Mouse (Mus musculus) thymus, adult 2 months (tissue): ENCODE results near the gene Nectin4. TPM values are rescaled to one million over a fixed set of nuclear protein-coding genes. Genes with fewer than 3 reads are reported as not detected.

Source experiments
- DNase-seq: peaks from one replicate; pipeline ENCODE4 v3.0.0; 2021
- H3K27ac ChIP-seq: fragments of 200-500 bp; 2 replicates; pipeline ENCODE4 v1.5.1; 2012; ENCODE audit warnings: low read length, control low read depth; ENCODE audit not compliant: control insufficient read depth, insufficient read depth
- H3K27me3 ChIP-seq: fragments of 200-500 bp; 2 replicates; pipeline ENCODE4 v1.6.1; 2012; ENCODE audit warnings: mild to moderate bottlenecking, low read length, moderate library complexity, mixed read lengths; ENCODE audit not compliant: control insufficient read depth, insufficient read depth
- H3K36me3 ChIP-seq: fragments of 200-500 bp; 2 replicates; pipeline ENCODE4 v1.6.1; 2012; ENCODE audit warnings: mild to moderate bottlenecking, low read length, moderate library complexity; ENCODE audit not compliant: control insufficient read depth, insufficient read depth
- H3K4me1 ChIP-seq: fragments of 200-500 bp; replicated peaks from 2 replicates; pipeline ENCODE4 v1.6.1; 2012; ENCODE audit warnings: low read length; ENCODE audit not compliant: control insufficient read depth, insufficient read depth
- H3K4me3 ChIP-seq: fragments of 200-500 bp; 2 replicates; pipeline ENCODE4 v1.5.1; 2012; ENCODE audit warnings: mild to moderate bottlenecking, low read length, control low read depth, moderate library complexity; ENCODE audit not compliant: control insufficient read depth, insufficient read depth
- CTCF ChIP-seq: fragments of 200-500 bp; IDR thresholded peaks from 2 replicates; pipeline ENCODE4 v1.5.1; 2012; ENCODE audit warnings: mild to moderate bottlenecking, control low read depth, low read length, moderate library complexity, borderline replicate concordance; ENCODE audit not compliant: control insufficient read depth, poor library complexity, insufficient read depth; ENCODE audit errors: extremely low read depth
- POLR2A ChIP-seq: fragments of 200-500 bp; IDR thresholded peaks from 2 replicates; pipeline ENCODE4 v1.6.1; 2012; ENCODE audit warnings: mild to moderate bottlenecking, low read length, control low read depth, moderate library complexity; ENCODE audit not compliant: control insufficient read depth, poor library complexity, insufficient read depth; ENCODE audit errors: extremely low read depth
- WGBS: fragments of 180-500 bp; shearing (Covaris S2); methylation state at CpG from one replicate; pipeline ENCODE4 v1.1.7; 2018; 5-methylcytosine and 5-hydroxymethylcytosine counted together
- polyA plus RNA-seq: library from polyadenylated mRNA; depleted of rRNA; stranded (reverse); fragments of >200 nt; gene quantifications from 2 replicates; pipeline ENCODE4 v1.2.3, GENCODE M21; 2012; rRNA removed

Nectin4 gene
- polyA plus RNA-seq, 1 experiment: 3.5 TPM

DNA sequence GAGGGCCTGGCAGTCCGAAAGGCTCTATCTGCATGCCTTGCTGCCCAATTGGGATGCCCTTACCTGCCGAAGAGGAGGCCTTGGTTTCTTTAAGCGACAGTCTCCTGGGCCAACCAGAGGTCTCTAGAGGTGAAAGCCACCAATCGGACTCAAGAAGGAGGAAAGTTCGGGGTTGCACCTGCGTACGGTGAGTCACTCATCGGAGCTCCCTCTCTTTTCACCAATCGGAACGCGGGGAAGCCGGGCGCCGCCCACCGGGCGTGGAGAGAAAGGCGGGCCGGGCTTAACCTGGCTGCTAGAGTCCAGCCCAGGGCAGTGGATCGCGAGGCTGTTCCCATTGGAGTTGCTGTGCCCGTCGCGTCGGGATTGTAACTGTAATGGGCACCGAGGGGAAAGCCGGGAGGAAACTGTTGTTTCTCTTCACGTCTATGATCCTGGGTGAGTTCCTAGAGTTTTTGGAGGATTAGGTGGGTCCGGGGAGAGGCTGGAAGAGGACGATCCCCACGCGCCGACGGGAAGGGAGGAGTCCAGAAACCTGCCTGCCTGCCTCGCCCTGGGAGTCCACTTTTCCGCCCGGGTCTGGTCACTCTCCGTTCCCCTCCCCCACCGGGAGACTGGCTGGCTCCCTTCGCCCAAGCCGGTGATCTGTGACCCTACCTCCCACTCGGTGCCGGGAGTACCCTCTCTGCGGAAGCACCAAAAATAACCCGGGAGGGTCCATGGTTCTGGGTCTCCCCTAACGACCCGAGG, 67.5 kb downstream of the Nectin4 start, which contains the start of gene F11r:
TSS of gene F11r (plus strand) at position 272 of the 750 bp plus-strand sequence.
- 4% methylated on average over 46 of the region's 46 CpGs for WGBS
- H3K36me3 ChIP-seq: no peaks in the 10 kb centered on the region
- H3K27me3 ChIP-seq: peaks cover 10% of the 10 kb centered on the region
- TF ChIP-seq POLR2A (no peak), CTCF (no peak)
- peaks cover 15% of the 10 kb centered on the region for H3K4me1 ChIP-seq
- DNase-seq: peak; percentile 68
- H3K4me3 ChIP-seq: peak within 1 kb of the TSS; percentile 33
- no peak within 1 kb of the TSS; the same call in 1 of the 2 replicates for H3K27ac ChIP-seq

Other genes with a start within 250 kb of the Nectin4 start
- 191 and 231 TPM in 2 replicates for gene Sdhc, start 219.5 kb upstream of the Nectin4 start, polyA plus RNA-seq
- gene Mpz, start 219.4 kb upstream of the Nectin4 start, polyA plus RNA-seq: 1.1 and 7.4 TPM in 2 replicates
- 4.7 and 7.3 TPM in 2 replicates for gene Pcp4l1, start 173.8 kb upstream of the Nectin4 start, polyA plus RNA-seq
- gene Nr1i3, start 156.1 kb upstream of the Nectin4 start, polyA plus RNA-seq: 0.08 and 0.43 TPM in 2 replicates
- 34.7 and 34.9 TPM in 2 replicates for gene Tomm40l, start 147.6 kb upstream of the Nectin4 start, polyA plus RNA-seq
- gene Apoa2, start 145.0 kb upstream of the Nectin4 start, polyA plus RNA-seq: 1.8 and 49.4 TPM in 2 replicates
- 127 and 138 TPM in 2 replicates for gene Fcer1g, start 135.7 kb upstream of the Nectin4 start, polyA plus RNA-seq
- gene Adamts4, start 119.7 kb upstream of the Nectin4 start, polyA plus RNA-seq: 0.73 and 0.90 TPM in 2 replicates
- gene Ndufs2, start 118.7 kb upstream of the Nectin4 start, polyA plus RNA-seq: 131 and 154 TPM in 2 replicates
- 97.0 and 98.9 TPM in 2 replicates for gene B4galt3, start 99.8 kb upstream of the Nectin4 start, polyA plus RNA-seq
- gene Ppox, start 88.9 kb upstream of the Nectin4 start, polyA plus RNA-seq: 71.5 and 78.5 TPM in 2 replicates
- 77.0 and 79.1 TPM in 2 replicates for gene Usp21, start 82.1 kb upstream of the Nectin4 start, polyA plus RNA-seq
- gene Ufc1, start 75.1 kb upstream of the Nectin4 start, polyA plus RNA-seq: 18.5 and 20.2 TPM in 2 replicates
- 60.8 and 61.5 TPM in 2 replicates for gene Dedd, start 41.0 kb upstream of the Nectin4 start, polyA plus RNA-seq
- gene Nit1, start 24.5 kb upstream of the Nectin4 start, polyA plus RNA-seq: 48.8 and 52.2 TPM in 2 replicates
- gene Pfdn2, start 24.4 kb upstream of the Nectin4 start, polyA plus RNA-seq: 15.8 and 16.6 TPM in 2 replicates
- 0.39 and 0.69 TPM in 2 replicates for gene Klhdc9, start 9.3 kb upstream of the Nectin4 start, polyA plus RNA-seq
- gene Arhgap30, start 18.9 kb downstream of the Nectin4 start, polyA plus RNA-seq: 128 and 141 TPM in 2 replicates
- gene Usf1, start 41.2 kb downstream of the Nectin4 start, polyA plus RNA-seq: 177 and 184 TPM in 2 replicates
- 5.3 and 6.1 TPM in 2 replicates for gene Tstd1, start 48.8 kb downstream of the Nectin4 start, polyA plus RNA-seq
- gene F11r, start 67.4 kb downstream of the Nectin4 start, polyA plus RNA-seq: 17.7 and 18.6 TPM in 2 replicates
- 5.8 and 6.6 TPM in 2 replicates for gene Alyref2, start 133.4 kb downstream of the Nectin4 start, polyA plus RNA-seq
- gene Itln1, start 165.2 kb downstream of the Nectin4 start, polyA plus RNA-seq: 1.9 and 2.5 TPM in 2 replicates
- 1.8 and 1.9 TPM in 2 replicates for gene Cd244a, start 189.1 kb downstream of the Nectin4 start, polyA plus RNA-seq
- gene Ly9, start 237.3 kb downstream of the Nectin4 start, polyA plus RNA-seq: 30.6 and 32.0 TPM in 2 replicates